Mouse (Mus musculus): ENCODE measurements at regions not wholly inside any gene's neighbourhood (a gene's known extent, or its start where the extent isn't known, plus 50 kb on each side); places are given as distances from the start of the nearest gene placed in this dataset.
A peak's percentile ranks its signal among the peaks of the same experiment; 100 is the strongest.

DNA sequence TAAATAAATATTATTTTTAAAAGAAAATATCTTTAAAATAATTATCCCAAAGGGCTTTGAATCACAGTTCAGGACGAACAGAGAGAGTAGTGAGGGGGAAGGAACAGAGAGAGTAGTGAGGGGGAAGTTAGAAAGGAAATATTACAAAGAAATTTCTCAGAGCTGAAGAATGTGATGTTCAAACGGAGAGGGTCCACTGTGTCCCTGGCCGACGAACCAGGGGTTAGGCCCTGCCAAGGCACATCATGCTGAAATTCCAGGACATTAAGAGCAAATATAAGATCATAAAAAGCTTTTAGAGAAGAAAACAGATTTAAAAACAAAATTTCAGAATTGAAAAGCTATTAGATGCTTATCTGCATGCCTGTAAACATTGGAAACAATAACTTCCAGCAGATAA lies 61.6 kb downstream of the Skor1 start:
- no peak for DNase-seq (ENCODE audit: low spot score in 2 of 2)

- DNase-seq (ENCODE audit: low spot score in 2 of 2), result no peak
Measured at GRCm38 (mm10) chr9:63086671-63087070, 62.1 kb downstream of the Skor1 start.

DNA sequence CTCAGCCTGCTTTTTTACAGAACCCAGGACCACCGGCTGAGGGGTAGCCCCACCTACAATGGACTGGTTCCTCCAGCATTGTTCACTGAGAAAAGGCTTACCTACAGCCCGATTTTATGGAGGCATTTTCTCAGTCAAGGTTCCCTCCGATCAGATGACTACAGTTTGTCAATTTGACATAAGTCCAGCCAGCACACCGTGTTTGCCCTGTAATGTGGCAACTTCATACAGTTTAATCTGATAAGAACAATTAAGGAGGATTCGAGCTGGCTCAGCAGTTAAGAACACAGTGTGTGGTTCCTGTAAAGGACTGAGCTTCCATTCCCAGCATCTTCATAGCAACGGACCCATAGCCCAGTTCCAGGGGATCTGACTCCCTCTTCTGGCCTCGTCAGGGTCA lies 65.9 kb downstream of the Skor1 start:
- DNase-seq (ENCODE audit: low spot score in 2 of 2), result no peak

- DNase-seq (ENCODE audit: low spot score in 2 of 2), result no peak
Measured at GRCm38 (mm10) chr9:63082311-63082710, 66.5 kb downstream of the Skor1 start.

DNA sequence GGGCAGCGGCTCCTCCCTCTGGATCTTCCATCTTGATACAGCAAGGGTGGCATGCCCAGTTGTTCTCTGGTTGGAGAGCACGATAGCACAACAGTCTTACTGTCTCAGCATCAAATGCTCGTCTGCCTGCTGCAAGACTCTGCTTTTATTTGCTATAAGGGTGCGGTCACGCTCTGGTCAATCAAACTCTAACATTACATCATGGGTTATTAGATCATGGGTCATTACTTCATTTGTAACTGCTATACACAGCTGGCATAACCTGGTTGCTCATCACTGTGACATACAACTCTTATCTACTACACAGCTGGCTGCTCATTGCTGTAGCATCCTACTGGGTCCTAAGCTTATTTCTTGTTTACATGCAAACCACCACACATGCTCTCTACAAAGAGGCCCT lies 68.4 kb downstream of the Skor1 start:
- DNase-seq (ENCODE audit: low spot score in 2 of 2), result no peak

GRCm38 (mm10) chr9:63075252-63075651 lies 73.5 kb downstream of the Skor1 start:
- DNase-seq (ENCODE audit: low spot score in 2 of 2), result no peak

DNA sequence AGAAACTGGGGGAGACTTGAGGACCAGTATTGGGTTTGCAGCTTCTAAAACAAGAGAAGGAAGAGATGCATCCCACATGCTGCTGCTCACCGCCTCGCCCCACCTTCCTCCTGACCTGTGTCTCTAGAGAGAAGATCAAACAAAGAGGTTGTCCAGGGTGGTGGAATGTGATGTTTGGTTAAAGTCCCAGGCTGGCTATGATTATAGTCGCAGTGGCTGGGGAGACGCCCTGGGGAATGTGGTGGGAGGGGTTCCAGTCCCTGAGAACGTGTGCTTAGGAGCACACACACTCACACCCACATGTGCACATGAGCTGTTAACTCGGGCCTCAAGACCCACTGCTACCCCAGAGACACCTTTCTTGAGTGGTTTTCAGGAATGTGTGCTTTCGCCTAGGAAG lies 74.0 kb downstream of the Skor1 start:
- no peak for DNase-seq (ENCODE audit: low spot score in 2 of 2)

DNA sequence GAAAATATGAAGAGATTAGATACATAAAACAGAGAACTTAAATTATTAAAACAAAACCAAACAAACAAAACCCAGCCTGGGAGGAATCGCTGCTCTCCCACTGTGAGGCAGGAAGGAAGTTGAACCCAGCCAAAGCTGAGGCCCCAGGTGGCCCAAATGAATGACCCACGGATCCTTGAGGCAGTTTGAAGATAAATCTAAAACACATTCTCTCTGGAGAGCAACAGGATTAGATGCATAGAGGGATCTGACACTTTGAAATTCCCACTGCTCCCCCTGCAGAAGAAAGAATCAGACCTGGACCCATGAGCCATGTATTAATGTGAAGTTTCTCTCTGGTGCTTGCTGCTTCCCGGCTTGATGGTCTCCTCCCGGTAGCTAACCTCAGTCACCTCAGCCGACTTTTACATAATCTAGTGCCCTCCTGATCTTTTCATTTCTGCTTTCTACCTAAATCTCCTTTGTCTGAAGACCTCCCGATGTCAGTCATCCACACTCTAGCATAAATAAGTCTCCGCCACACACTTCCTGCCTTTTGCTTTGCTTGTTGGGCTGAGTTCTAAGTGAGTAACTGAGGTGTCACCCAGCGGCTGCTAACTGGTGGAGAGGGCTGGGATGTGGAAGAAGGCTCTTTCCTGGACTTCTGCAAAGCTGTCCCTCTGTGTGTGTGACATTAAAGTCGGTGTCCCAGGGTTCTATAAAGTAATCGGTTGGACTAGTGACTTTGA lies 74.6 kb downstream of the Skor1 start:
- DNase-seq (ENCODE audit: low spot score in 2 of 2), result no peak

- DNase-seq (ENCODE audit: low spot score in 2 of 2), result no peak
Measured at GRCm38 (mm10) chr9:63071032-63071431, 77.7 kb downstream of the Skor1 start.

GRCm38 (mm10) chr9:63069919-63070318 lies 78.8 kb downstream of the Skor1 start:
- no peak for DNase-seq (ENCODE audit: low spot score in 2 of 2)

DNA sequence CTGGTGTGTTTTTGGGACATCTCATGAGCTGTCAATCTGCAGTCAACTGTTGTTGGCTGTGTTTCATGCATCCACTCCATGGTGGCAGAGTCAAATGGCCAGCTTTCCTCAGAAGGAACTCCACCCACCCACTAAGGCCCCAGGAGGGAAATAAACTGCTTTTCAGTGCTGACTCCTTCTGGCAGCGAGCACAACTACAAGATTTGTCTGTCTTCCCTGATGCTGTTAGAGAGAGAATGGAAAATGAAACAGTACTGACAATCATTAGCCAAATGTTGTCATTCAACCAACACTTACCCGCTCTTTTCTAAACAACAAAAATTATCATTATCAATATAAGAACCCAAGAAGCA lies 79.3 kb upstream of the Pias1 start:
- no peak for DNase-seq (ENCODE audit: low spot score in 2 of 2)

DNA sequence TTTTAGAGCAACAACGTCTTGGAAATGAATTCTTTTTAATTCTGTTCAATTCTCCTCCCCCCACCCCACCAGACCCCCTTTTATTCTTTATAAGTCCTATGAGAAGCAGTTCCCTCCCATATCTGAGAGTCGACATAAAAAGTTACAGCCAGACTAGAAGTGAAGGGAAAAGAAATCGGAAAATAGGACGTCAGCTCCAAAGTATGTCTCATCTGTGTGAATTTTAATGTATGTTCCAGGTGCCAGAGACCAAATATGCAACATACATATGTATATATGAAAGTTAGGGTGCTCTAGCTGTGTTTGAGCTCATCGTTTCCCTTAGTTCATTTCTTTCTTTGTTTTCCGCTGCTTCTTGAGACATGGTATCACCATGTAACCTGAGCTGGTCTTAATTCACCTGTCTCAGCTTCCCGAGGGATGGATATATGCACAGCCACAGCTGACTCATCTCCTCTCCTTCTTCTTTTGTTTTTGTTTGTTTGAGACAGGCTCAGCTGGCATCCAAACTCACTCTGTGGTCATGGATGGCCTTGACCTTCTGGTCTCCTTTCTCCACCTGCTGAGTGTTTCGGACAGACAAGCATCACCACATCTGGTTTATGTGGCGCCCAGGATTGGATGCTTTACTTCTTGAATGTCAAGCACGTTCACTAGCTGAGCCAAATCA lies 78.8 kb upstream of the Pias1 start:
- no peak for DNase-seq (ENCODE audit: low spot score in 2 of 2)

- no peak for DNase-seq (ENCODE audit: low spot score in 2 of 2)
Measured at GRCm38 (mm10) chr9:63063525-63063924, 75.8 kb upstream of the Pias1 start.

DNA sequence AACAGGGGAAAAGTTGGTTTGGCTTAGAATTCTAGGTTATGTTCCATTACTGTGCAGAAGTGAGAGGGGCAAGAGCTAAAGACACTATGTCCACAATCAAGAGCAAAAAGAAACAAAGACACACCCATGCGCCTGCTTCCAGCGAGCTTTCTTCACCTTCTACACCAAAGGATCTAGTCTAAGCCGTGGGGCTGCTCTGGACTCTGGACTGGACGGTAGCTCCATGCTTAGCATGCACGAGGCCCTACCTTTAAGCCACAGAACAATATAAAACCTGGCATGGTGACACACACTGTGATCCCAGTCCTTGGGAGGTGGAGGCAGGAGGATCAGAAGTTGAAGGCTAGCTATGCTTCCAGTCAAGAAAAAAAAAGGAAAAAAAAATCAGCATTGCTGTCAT lies 73.0 kb upstream of the Pias1 start:
- no peak for DNase-seq (ENCODE audit: low spot score in 2 of 2)

DNA sequence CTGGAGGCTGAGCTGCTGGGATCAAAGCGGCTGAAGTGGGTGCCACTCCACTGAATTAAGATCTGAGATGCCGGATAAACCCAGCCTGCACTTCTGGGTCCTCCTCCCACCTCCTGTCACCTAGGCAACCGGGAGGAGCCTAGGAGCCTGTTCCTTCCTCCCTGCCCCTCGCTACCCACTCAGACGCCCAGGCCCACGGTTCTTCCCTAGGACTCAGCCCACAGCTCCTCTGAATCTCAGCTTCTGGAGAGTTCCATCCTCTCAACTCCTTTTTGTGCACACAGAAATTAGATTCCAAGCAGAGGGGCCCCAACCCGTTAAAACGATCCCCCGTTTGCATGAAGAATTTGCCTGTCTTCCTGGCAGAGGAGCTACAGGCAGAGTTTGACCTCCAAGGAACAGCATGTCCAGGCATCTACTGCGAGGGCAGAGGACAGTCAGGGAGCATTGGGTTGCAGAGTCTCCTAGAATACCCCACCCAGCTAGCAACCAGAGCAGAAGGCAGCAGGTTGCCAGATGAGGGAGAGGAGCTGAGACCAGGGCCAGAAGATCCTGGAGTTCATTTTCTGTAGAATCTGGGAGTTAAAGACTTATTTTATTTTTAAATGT lies 71.6 kb upstream of the Pias1 start:
- peak; percentile 37 to 38 for DNase-seq (ENCODE audit: low spot score in 2 of 2)

- DNase-seq (ENCODE audit: low spot score in 2 of 2), result no peak
Measured at GRCm38 (mm10) chr9:63058506-63059233, 70.9 kb upstream of the Pias1 start.

GRCm38 (mm10) chr9:63056695-63057349 lies 69.1 kb upstream of the Pias1 start:
- no peak for DNase-seq (ENCODE audit: low spot score in 2 of 2)

DNA sequence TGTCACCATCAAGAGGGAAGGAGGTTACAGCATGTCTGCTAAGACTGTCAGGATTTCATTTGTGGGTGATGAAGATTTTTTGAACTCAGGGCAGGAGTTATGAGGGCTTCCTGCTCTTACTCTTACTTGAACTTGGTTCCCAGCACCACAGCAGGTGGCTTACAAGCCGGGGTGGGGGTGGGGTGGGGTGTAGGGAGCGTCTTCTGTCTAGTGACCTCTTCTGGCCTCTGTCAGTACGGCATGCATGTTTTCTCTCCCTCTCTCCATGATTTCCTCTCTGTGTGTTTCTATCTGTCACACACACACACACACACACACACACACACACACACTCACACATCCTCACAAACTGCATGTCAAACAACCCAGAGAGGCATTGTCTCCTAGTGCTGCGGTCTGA lies 64.5 kb upstream of the Pias1 start:
- no peak for DNase-seq (ENCODE audit: low spot score in 2 of 2)

- no peak for DNase-seq (ENCODE audit: low spot score in 2 of 2)
Measured at GRCm38 (mm10) chr9:63051631-63052030, 63.9 kb upstream of the Pias1 start.

- DNase-seq (ENCODE audit: low spot score in 2 of 2), result no peak
Measured at GRCm38 (mm10) chr9:63049290-63049689, 61.6 kb upstream of the Pias1 start.

GRCm38 (mm10) chr9:63046981-63047380 lies 59.3 kb upstream of the Pias1 start:
- DNase-seq (ENCODE audit: low spot score in 2 of 2), result no peak

Data from adrenal gland, adult 18-20 months (tissue).